Mouse (Mus musculus) kidney, adult 11 months (tissue): ENCODE data around the gene Gm45062.

Experiments
- DNase-seq: peaks from one replicate; pipeline ENCODE4 v3.0.0; 2022

Gm45062 gene

GRCm38 (mm10) chr6:8631986-8632632 lies 372.9 kb downstream of the Gm45062 start:
- DNase-seq = no peak

GRCm38 (mm10) chr6:8632701-8633100 lies 373.5 kb downstream of the Gm45062 start:
- DNase-seq = no peak

- DNase-seq = no peak
Observed at GRCm38 (mm10) chr6:8638122-8638521, 378.9 kb downstream of the Gm45062 start.

DNA sequence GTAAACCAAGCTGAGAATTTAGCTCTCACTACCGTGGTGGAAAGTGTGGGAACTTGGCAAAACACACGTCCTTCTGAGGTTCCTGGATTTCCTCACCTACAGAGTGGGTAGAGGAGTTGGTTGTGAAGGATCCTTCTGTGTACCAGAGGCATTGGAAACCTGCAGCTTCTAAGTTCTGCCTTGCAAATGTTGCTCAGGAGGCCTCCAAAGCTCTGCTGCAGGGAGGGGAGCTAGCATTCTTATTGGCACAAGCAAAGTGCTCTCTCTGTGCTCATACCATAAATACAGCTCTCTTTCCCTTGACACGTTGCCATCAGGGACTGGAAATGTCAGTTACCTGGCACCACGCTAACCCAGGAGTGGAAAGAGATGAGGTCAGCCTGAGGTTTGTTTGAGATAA lies 379.6 kb downstream of the Gm45062 start:
- DNase-seq = no peak

- DNase-seq = no peak
Observed at GRCm38 (mm10) chr6:8639526-8639925, 380.3 kb downstream of the Gm45062 start.

DNA sequence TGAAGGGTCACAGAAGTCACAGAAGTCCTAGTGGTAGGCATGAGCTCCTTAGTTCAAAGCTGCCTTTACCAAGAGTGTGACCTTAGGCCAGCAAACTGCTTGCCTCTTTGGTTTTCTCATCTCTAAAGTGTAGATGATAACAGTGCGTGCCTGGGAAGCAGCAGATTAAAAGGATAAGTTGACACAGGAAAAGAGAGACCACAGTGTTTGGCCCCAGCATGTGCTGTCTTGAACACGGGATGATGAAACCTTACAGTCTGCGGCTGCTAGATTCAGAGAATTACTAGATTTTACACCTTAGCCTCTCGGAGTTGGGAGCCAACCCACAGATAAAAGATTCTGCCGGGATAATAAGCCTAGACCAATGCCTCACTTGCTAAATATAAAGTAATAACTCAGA lies 381.6 kb downstream of the Gm45062 start:
- DNase-seq = no peak

- no peak for DNase-seq
Observed at GRCm38 (mm10) chr6:8644703-8645102, 385.5 kb downstream of the Gm45062 start.

- no peak for DNase-seq
Observed at GRCm38 (mm10) chr6:8645708-8646107, 386.5 kb downstream of the Gm45062 start.
